Mouse (Mus musculus): ENCODE measurements around the gene Sobp. TPM values are rescaled to one million over a fixed set of nuclear protein-coding genes. Genes with fewer than 3 reads are reported as not detected.

Sobp gene
- polyA plus RNA-seq, 1 experiment from 2014 or later = 4.0 TPM

DNA sequence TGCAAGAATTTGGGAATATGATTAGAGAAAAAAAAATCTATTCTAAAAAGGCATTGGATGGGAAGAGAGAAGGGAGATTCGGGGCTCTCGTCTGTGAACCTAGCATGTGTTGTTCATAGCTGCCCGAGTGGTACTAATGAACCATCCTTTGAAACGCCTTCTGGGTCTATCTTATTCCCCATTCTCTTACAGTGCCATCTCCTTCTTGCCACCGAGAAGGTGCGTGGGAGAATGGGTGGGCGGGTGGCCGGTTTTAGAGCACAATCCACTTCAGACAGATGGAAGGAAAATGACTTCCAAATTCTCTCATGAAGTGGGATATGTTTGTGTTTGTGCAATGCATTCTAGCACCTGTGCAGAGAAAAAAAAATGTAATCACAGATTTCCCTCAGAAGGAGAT, 67.7 kb downstream of the Sobp start:
- H3K4me1 ChIP-seq = peaks cover 16% of the 10 kb centered on the region
- no peak overlapping the region for H3K4me3 ChIP-seq
- H3K4me2 ChIP-seq (replicated peaks) = no peak overlapping the region
- no peaks in the 10 kb centered on the region for H3K36me3 ChIP-seq
- no peak for ATAC-seq (ENCODE audit: low FRiP score, low read depth)
- H3K9ac ChIP-seq = no peak overlapping the region
- H3K27ac ChIP-seq = no peak overlapping the region
- H3K9me3 ChIP-seq = no peaks in the 10 kb centered on the region
- WGBS = 79% methylated on average over 8 of the region's 8 CpGs
- peaks cover 14% of the 10 kb centered on the region; the same call in 1 of the 2 replicates for H3K27me3 ChIP-seq

DNA sequence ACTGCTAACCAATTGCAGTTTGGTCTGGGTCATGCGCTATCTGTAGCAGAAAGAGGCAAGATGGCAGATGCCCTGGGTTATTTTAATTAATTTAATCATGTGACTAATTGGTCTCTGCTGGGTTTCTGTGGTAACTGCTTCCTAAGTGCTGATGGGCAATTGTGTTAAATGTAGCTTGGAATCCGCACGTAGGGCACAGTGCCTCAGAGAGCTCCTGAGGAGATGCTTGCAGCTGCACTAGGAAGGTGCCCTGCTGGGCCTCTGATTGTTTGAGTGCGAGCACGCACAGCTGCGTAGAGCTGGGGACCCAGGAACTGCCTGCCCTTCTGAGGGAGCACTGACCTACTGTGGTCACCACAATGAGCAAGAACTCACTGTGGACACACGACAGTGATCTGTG, 68.1 kb downstream of the Sobp start:
- Histone ChIP-seq H3K9me3 (no peaks in the 10 kb centered on the region), H3K9ac (no peak overlapping the region), H3K4me1 (peaks cover 16% of the 10 kb centered on the region), H3K4me2 (replicated peaks) (no peak overlapping the region), H3K27ac (no peak overlapping the region), H3K36me3 (no peaks in the 10 kb centered on the region), H3K4me3 (no peak overlapping the region), H3K27me3 (peaks cover 15% of the 10 kb centered on the region)
- no peak for ATAC-seq (ENCODE audit: low FRiP score, low read depth)
- WGBS = 43% methylated on average over 7 of the region's 7 CpGs

DNA sequence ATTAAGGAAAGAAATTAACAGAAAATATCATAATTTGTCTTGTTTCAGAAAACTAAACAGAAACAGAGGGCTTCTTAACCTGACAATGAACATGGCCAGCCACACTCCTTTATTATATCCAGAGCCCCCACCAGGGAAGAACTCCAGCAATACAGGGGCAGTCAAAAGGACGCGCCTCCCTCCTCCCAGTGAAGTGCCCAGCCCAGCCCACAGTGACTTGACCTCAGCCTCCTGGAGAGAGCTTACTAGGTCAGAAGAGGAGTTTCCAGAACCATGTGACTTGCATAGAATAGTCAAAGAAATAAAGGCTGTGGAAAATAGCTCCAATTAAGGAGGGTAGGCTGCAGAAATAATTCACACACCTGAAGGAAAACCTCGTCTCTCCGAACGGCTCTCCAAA, 73.8 kb downstream of the Sobp start:
- WGBS = 44% methylated on average over 5 of the region's 5 CpGs
- H3K36me3 ChIP-seq = no peaks in the 10 kb centered on the region
- H3K9me3 ChIP-seq = no peaks in the 10 kb centered on the region
- H3K27me3 ChIP-seq = peaks cover 32% of the 10 kb centered on the region
- H3K4me2 ChIP-seq (replicated peaks) = no peak overlapping the region
- no peak overlapping the region for H3K27ac ChIP-seq
- H3K4me1 ChIP-seq = peaks cover 28% of the 10 kb centered on the region
- no peak for ATAC-seq (ENCODE audit: low FRiP score, low read depth)
- no peak overlapping the region for H3K4me3 ChIP-seq
- H3K9ac ChIP-seq = no peak overlapping the region

GRCm38 (mm10) chr10:43099229-43099628, 75.1 kb downstream of the Sobp start:
- Histone ChIP-seq H3K36me3 (no peaks in the 10 kb centered on the region), H3K4me1 (peaks cover 34% of the 10 kb centered on the region), H3K9ac (no peak overlapping the region), H3K27ac (no peak overlapping the region), H3K4me2 (replicated peaks) (no peak overlapping the region), H3K4me3 (no peak overlapping the region), H3K27me3 (peaks cover 32% of the 10 kb centered on the region), H3K9me3 (no peaks in the 10 kb centered on the region)
- no peak for ATAC-seq (ENCODE audit: low FRiP score, low read depth)
- WGBS = 83% methylated on average over 6 of the region's 6 CpGs

GRCm38 (mm10) chr10:43097755-43098154, 76.6 kb downstream of the Sobp start:
- H3K9ac ChIP-seq = no peak overlapping the region
- peaks cover 40% of the 10 kb centered on the region for H3K4me1 ChIP-seq
- peak overlapping the region; percentile 9; the same call in 1 of the 2 replicates for H3K4me2 ChIP-seq (replicated peaks)
- WGBS = 15% methylated on average over 8 of the region's 8 CpGs
- peaks cover 2% of the 10 kb centered on the region; the same call in 1 of the 2 replicates for H3K36me3 ChIP-seq
- peak overlapping the region; percentile 33; the same call in 1 of the 2 replicates for H3K27ac ChIP-seq
- H3K4me3 ChIP-seq = no peak overlapping the region
- peaks cover 32% of the 10 kb centered on the region for H3K27me3 ChIP-seq
- no peaks in the 10 kb centered on the region for H3K9me3 ChIP-seq
- 0 out of 2 replicates have a peak, but pooled peaks have one; percentile 54 for ATAC-seq (ENCODE audit: low FRiP score, low read depth)

- H3K27ac ChIP-seq = no peak overlapping the region
- 65% methylated on average over 4 of the region's 4 CpGs for WGBS
- H3K9me3 ChIP-seq = no peaks in the 10 kb centered on the region
- H3K27me3 ChIP-seq = peaks cover 32% of the 10 kb centered on the region
- peaks cover 3% of the 10 kb centered on the region; the same call in 1 of the 2 replicates for H3K36me3 ChIP-seq
- no peak overlapping the region for H3K9ac ChIP-seq
- no peak for ATAC-seq (ENCODE audit: low FRiP score, low read depth)
- peaks cover 40% of the 10 kb centered on the region for H3K4me1 ChIP-seq
- H3K4me3 ChIP-seq = no peak overlapping the region
- no peak overlapping the region for H3K4me2 ChIP-seq (replicated peaks)
Measured at GRCm38 (mm10) chr10:43096614-43097013, 77.7 kb downstream of the Sobp start.

DNA sequence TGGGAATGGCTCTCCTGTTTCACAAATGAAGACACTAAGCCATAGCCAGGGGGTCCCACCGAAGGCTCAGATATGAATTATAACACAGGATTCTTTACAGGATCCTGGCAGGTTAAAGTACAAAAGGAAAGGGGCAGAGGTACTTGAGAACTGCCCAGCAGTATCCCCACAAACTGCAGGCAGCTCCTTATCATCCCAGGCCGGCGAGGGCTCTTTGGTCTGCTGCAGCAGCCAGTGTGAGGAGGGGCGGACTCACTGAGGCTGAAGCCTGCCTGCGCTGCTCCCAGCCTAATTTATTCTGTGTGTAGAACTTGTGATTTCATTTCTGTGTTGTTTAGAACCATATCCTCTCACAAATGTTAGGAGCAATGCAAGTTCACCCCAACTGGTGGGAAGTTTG, 79.8 kb downstream of the Sobp start:
- no peak overlapping the region for H3K4me2 ChIP-seq (replicated peaks)
- no peak overlapping the region for H3K4me3 ChIP-seq
- H3K36me3 ChIP-seq = peaks cover 3% of the 10 kb centered on the region; the same call in 1 of the 2 replicates
- no peak overlapping the region for H3K9ac ChIP-seq
- WGBS = 31% methylated on average over 5 of the region's 5 CpGs
- no peak overlapping the region for H3K27ac ChIP-seq
- peaks cover 26% of the 10 kb centered on the region for H3K27me3 ChIP-seq
- ATAC-seq (ENCODE audit: low FRiP score, low read depth) = no peak
- H3K9me3 ChIP-seq = no peaks in the 10 kb centered on the region
- H3K4me1 ChIP-seq = peaks cover 32% of the 10 kb centered on the region

DNA sequence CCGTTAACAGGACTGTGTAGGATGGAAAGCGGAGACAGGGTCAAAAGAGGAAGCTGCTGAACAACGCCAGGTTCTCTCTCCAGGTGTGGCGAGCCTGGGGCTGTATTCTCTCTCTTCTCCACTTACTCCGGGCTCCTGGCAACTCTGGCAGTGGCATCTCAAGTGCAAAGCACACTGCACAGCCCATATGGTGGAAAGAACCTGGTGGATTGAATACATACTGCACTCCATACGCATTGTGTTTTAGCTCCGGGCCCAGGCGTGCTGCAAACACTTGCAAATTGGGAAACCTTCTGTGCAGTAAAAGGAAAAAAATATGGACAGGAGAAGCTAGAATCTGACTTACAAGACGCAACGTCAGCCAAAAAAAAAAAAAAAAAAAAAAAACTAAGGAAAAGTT, 80.9 kb downstream of the Sobp start:
- H3K27me3 ChIP-seq = peaks cover 26% of the 10 kb centered on the region
- H3K36me3 ChIP-seq = peaks cover 7% of the 10 kb centered on the region
- no peak overlapping the region for H3K27ac ChIP-seq
- H3K9ac ChIP-seq = no peak overlapping the region
- no peaks in the 10 kb centered on the region for H3K9me3 ChIP-seq
- H3K4me3 ChIP-seq = no peak overlapping the region
- peaks cover 29% of the 10 kb centered on the region for H3K4me1 ChIP-seq
- no peak for ATAC-seq (ENCODE audit: low FRiP score, low read depth)
- no peak overlapping the region for H3K4me2 ChIP-seq (replicated peaks)
- WGBS = 67% methylated on average over 10 of the region's 10 CpGs

GRCm38 (mm10) chr10:43090040-43090439, 84.3 kb downstream of the Sobp start:
- ATAC-seq (ENCODE audit: low FRiP score, low read depth) = no peak
- 76% methylated on average over 3 of the region's 3 CpGs for WGBS
- H3K9me3 ChIP-seq = no peaks in the 10 kb centered on the region

DNA sequence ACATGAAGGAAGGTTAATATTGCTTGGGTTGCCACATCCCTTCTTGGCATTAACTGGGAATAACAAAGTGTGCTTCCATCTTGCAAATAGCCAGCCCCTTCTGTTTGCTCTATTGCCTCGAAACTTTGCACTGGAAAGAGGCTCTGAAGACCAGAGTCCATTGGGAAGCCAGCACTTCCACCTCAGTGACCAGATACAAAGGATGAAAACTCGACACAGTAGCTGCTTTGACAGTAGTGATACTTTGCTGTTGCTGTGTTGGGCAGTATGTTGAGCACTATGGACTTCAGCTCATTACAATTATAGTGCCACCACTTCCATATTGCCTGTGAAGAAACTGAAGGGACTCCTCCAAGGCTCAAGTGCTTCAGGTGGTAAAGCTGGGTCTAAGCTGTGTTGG, 86.9 kb downstream of the Sobp start:
- no peak overlapping the region for H3K9ac ChIP-seq
- H3K27ac ChIP-seq = no peak overlapping the region
- no peak overlapping the region for H3K4me2 ChIP-seq (replicated peaks)
- H3K4me1 ChIP-seq = peaks cover 8% of the 10 kb centered on the region; the same call in 1 of the 2 replicates
- WGBS = 68% methylated on average over 2 of the region's 2 CpGs
- no peaks in the 10 kb centered on the region for H3K9me3 ChIP-seq
- peaks cover 17% of the 10 kb centered on the region for H3K36me3 ChIP-seq
- ATAC-seq (ENCODE audit: low FRiP score, low read depth) = no peak
- no peak overlapping the region for H3K4me3 ChIP-seq
- 0 out of 2 replicates have a peak, but pooled peaks cover 7% of the 10 kb centered on the region for H3K27me3 ChIP-seq

More at GRCm38 (mm10) chr10:43090040-43090439, 84.3 kb downstream of the Sobp start:
- H3K27me3 ChIP-seq = peaks cover 8% of the 10 kb centered on the region; the same call in 1 of the 2 replicates
- peaks cover 21% of the 10 kb centered on the region for H3K36me3 ChIP-seq
- no peak overlapping the region for H3K9ac ChIP-seq
- no peak overlapping the region for H3K27ac ChIP-seq
- H3K4me2 ChIP-seq (replicated peaks) = no peak overlapping the region
- peaks cover 11% of the 10 kb centered on the region for H3K4me1 ChIP-seq
- no peak overlapping the region for H3K4me3 ChIP-seq

DNA sequence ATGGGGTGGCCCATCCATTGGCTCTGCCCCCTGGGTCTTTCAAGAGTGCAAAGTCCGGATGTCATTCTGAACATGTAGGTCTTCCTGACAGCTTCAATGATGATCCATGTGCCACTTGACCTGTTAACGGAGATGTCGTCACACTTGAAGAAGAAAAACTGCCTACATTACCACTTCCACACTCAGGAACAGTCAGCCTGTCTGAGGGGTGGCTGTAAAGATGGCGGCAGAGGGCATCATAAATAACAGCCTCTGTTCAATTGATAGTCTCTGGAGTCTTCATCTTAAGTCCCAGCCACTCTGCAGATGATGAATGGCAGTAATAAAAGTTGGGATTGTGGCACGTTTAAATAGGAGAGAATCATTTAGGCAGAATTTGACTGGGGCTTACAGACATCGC, 87.4 kb downstream of the Sobp start:
- Histone ChIP-seq H3K4me3 (no peak overlapping the region), H3K36me3 (peaks cover 17% of the 10 kb centered on the region), H3K4me1 (peaks cover 8% of the 10 kb centered on the region; the same call in 1 of the 2 replicates), H3K4me2 (replicated peaks) (no peak overlapping the region), H3K27me3 (0 out of 2 replicates have a peak, but pooled peaks cover 2% of the 10 kb centered on the region), H3K9ac (no peak overlapping the region), H3K9me3 (no peaks in the 10 kb centered on the region), H3K27ac (no peak overlapping the region)
- no peak for ATAC-seq (ENCODE audit: low FRiP score, low read depth)
- WGBS = 65% methylated on average over 6 of the region's 6 CpGs

DNA sequence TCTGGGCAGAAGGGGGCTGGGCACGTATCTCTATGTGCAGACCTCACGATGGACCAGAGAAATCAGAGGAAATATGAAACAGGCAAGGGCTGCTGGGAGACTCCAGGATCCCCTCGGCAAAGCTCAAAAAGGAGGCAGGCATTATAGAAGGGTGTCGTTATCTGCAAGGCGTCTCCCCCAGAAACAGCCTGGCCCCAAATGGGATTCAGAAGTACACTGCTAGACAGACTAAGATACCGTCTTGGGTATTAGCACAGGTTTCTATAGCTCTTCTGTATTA, 90.3 kb downstream of the Sobp start:
- H3K4me3 ChIP-seq = no peak overlapping the region
- H3K4me1 ChIP-seq = peaks cover 8% of the 10 kb centered on the region; the same call in 1 of the 2 replicates
- no peak overlapping the region for H3K27ac ChIP-seq
- ATAC-seq (ENCODE audit: low FRiP score, low read depth) = no peak
- H3K9ac ChIP-seq = no peak overlapping the region
- no peaks in the 10 kb centered on the region for H3K9me3 ChIP-seq
- no peak overlapping the region for H3K4me2 ChIP-seq (replicated peaks)
- no peaks in the 10 kb centered on the region for H3K27me3 ChIP-seq
- WGBS = 38% methylated on average over 6 of the region's 6 CpGs
- peaks cover 17% of the 10 kb centered on the region for H3K36me3 ChIP-seq

Data from limb, embryonic 13.5 days (tissue).